Mouse (Mus musculus): ENCODE measurements at regions not wholly inside any gene's neighbourhood (a gene's known extent, or its start where the extent isn't known, plus 50 kb on each side); places are given as distances from the start of the nearest gene placed in this dataset.

DNA sequence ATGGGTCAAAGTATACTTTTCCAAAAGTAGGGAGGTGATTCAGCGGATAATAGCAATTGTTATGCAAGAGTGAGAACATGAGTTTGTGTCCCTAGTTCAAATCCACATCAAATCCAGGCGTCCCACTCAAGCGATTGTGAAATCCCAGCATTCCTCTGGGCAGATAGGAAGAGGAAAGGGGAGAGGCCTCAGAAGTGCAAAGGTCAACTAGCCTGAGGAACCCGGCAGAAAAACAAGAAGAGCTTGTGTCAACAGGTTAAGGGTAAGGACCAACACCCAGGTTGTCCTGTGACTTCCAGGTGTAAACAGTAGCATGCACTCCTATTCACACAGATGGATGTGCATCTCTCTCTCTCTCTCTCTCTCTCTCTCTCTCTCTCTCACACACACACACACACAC lies 127.5 kb downstream of the Rybp start:
- in situ Hi-C loops (cut with MboI; ENCODE audit: low sequenced_read_pairs in 2 of 2, unreplicated experiment in 2 of 2) = no loop called here
- peaks cover 2 to 38% of the 10 kb centered on the region in 2 experiments; a peak in 2 of 4 replicates for H3K4me1 ChIP-seq (ENCODE audit: control insufficient read depth in 2 of 2, insufficient read depth in 2 of 2, low read length in 2 of 2, poor library complexity in 1 of 2)
- no peak for DNase-seq (ENCODE audit: low read depth, low spot score)
- H3K36me3 ChIP-seq (ENCODE audit: control insufficient read depth, insufficient read depth, low read length, poor library complexity, severe bottlenecking) = no peaks in the 10 kb centered on the region
- no peak overlapping the region for H3K27ac ChIP-seq (ENCODE audit: insufficient read depth, low read depth, low read length, poor library complexity, severe bottlenecking)
- no peaks in the 10 kb centered on the region for H3K9me3 ChIP-seq (ENCODE audit: control insufficient read depth, insufficient read depth, low read depth, low read length)
- TF ChIP-seq ZNF384 (IDR thresholded peaks at IDR 0.05; ENCODE audit: low read depth, low read length) (no peak), CHD2 (IDR thresholded peaks at IDR 0.05; ENCODE audit: low read depth, low read length) (no peak)
- H3K9ac ChIP-seq (ENCODE audit: insufficient read depth, low read depth, low read length, poor library complexity, severe bottlenecking) = no peak overlapping the region
- H3K4me3 ChIP-seq (ENCODE audit: insufficient read depth in 1 of 2, low read depth in 1 of 2, low read length in 2 of 2, poor library complexity in 1 of 2, severe bottlenecking in 1 of 2) = no peak overlapping the region

GRCm38 (mm10) chr6:100159246-100159645 lies 128.0 kb downstream of the Rybp start:
- no peak for DNase-seq (ENCODE audit: low read depth, low spot score)
- no peak overlapping the region for H3K27ac ChIP-seq (ENCODE audit: insufficient read depth, low read depth, low read length, poor library complexity, severe bottlenecking)
- in situ Hi-C loops (cut with MboI; ENCODE audit: low sequenced_read_pairs in 2 of 2, unreplicated experiment in 2 of 2) = no loop called here
- H3K36me3 ChIP-seq (ENCODE audit: control insufficient read depth, insufficient read depth, low read length, poor library complexity, severe bottlenecking) = no peaks in the 10 kb centered on the region
- no peaks in the 10 kb centered on the region for H3K9me3 ChIP-seq (ENCODE audit: control insufficient read depth, insufficient read depth, low read depth, low read length)
- H3K4me1 ChIP-seq (ENCODE audit: control insufficient read depth in 2 of 2, insufficient read depth in 2 of 2, low read length in 2 of 2, poor library complexity in 1 of 2) = peaks cover 2 to 38% of the 10 kb centered on the region in 2 experiments; a peak in 2 of 4 replicates
- no peak for TF ChIP-seq HCFC1 (IDR thresholded peaks at IDR 0.05; ENCODE audit: borderline replicate concordance, insufficient read depth, low read length)
- TF ChIP-seq ZNF384 (IDR thresholded peaks at IDR 0.05; ENCODE audit: low read depth, low read length) = no peak
- TF ChIP-seq MAFK (IDR thresholded peaks at IDR 0.05; ENCODE audit: insufficient read depth, low read depth, low read length) = no peak
- TF ChIP-seq ZC3H11A (IDR thresholded peaks at IDR 0.05; ENCODE audit: borderline replicate concordance, low read depth, low read length) = no peak
- no peak for TF ChIP-seq CHD2 (IDR thresholded peaks at IDR 0.05; ENCODE audit: low read depth, low read length)
- H3K4me3 ChIP-seq (ENCODE audit: insufficient read depth in 1 of 2, low read depth in 1 of 2, low read length in 2 of 2, poor library complexity in 1 of 2, severe bottlenecking in 1 of 2) = no peak overlapping the region
- H3K9ac ChIP-seq (ENCODE audit: insufficient read depth, low read depth, low read length, poor library complexity, severe bottlenecking) = no peak overlapping the region

DNA sequence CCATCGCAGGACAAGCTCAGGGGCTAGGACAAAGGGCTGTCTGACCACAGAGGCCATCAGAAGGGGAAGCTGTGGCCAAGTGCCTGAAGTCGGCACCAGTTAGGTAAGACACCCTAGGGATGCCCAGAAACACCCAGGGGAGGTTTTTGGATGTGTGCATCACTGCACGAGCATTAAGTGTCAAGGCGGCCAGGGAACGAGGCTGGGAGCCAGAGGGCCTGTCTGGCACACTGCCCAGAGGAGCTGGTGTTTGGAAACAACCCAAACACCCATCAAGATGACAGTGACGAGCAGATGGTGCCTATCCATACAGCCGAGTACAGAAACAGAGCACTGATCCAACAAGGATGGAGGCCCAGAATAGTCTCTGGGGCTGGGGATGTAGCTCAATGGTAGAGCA lies 130.0 kb downstream of the Rybp start:
- Histone ChIP-seq H3K9ac (ENCODE audit: insufficient read depth, low read depth, low read length, poor library complexity, severe bottlenecking) (no peak overlapping the region), H3K4me1 (ENCODE audit: control insufficient read depth in 2 of 2, insufficient read depth in 2 of 2, low read length in 2 of 2, poor library complexity in 1 of 2) (peaks cover 2 to 22% of the 10 kb centered on the region in 2 experiments; a peak in 1 of 4 replicates), H3K4me3 (ENCODE audit: insufficient read depth in 1 of 2, low read depth in 1 of 2, low read length in 2 of 2, poor library complexity in 1 of 2, severe bottlenecking in 1 of 2) (no peak overlapping the region), H3K9me3 (ENCODE audit: control insufficient read depth, insufficient read depth, low read depth, low read length) (no peaks in the 10 kb centered on the region), H3K36me3 (ENCODE audit: control insufficient read depth, insufficient read depth, low read length, poor library complexity, severe bottlenecking) (no peaks in the 10 kb centered on the region), H3K27ac (ENCODE audit: insufficient read depth, low read depth, low read length, poor library complexity, severe bottlenecking) (no peak overlapping the region)
- no peak for DNase-seq (ENCODE audit: low read depth, low spot score)
- in situ Hi-C loops (cut with MboI; ENCODE audit: low sequenced_read_pairs in 2 of 2, unreplicated experiment in 2 of 2) = no loop called here
- no peak for TF ChIP-seq ZNF384 (IDR thresholded peaks at IDR 0.05; ENCODE audit: low read depth, low read length)
- no peak for TF ChIP-seq HCFC1 (IDR thresholded peaks at IDR 0.05; ENCODE audit: borderline replicate concordance, insufficient read depth, low read length)
- no peak for TF ChIP-seq CHD2 (IDR thresholded peaks at IDR 0.05; ENCODE audit: low read depth, low read length)
- no peak for TF ChIP-seq MAFK (IDR thresholded peaks at IDR 0.05; ENCODE audit: insufficient read depth, low read depth, low read length)
- no peak for TF ChIP-seq ZC3H11A (IDR thresholded peaks at IDR 0.05; ENCODE audit: borderline replicate concordance, low read depth, low read length)

GRCm38 (mm10) chr6:100156163-100156562 lies 131.1 kb downstream of the Rybp start:
- Histone ChIP-seq H3K36me3 (ENCODE audit: control insufficient read depth, insufficient read depth, low read length, poor library complexity, severe bottlenecking) (no peaks in the 10 kb centered on the region), H3K9me3 (ENCODE audit: control insufficient read depth, insufficient read depth, low read depth, low read length) (no peaks in the 10 kb centered on the region), H3K4me3 (ENCODE audit: insufficient read depth in 1 of 2, low read depth in 1 of 2, low read length in 2 of 2, poor library complexity in 1 of 2, severe bottlenecking in 1 of 2) (peak overlapping the region; percentile 32 to 41; a peak in 3 of 4 replicates), H3K27ac (ENCODE audit: insufficient read depth, low read depth, low read length, poor library complexity, severe bottlenecking) (no peak overlapping the region), H3K4me1 (ENCODE audit: control insufficient read depth in 2 of 2, insufficient read depth in 2 of 2, low read length in 2 of 2, poor library complexity in 1 of 2) (peaks cover 2 to 13% of the 10 kb centered on the region in 2 experiments; a peak in 1 of 4 replicates), H3K9ac (ENCODE audit: insufficient read depth, low read depth, low read length, poor library complexity, severe bottlenecking) (peak overlapping the region; percentile 59)
- TF ChIP-seq ZC3H11A (IDR thresholded peaks at IDR 0.05; ENCODE audit: borderline replicate concordance, low read depth, low read length) (no peak), CHD2 (IDR thresholded peaks at IDR 0.05; ENCODE audit: low read depth, low read length) (no peak), ZNF384 (IDR thresholded peaks at IDR 0.05; ENCODE audit: low read depth, low read length) (no peak), HCFC1 (IDR thresholded peaks at IDR 0.05; ENCODE audit: borderline replicate concordance, insufficient read depth, low read length) (no peak), MAFK (IDR thresholded peaks at IDR 0.05; ENCODE audit: insufficient read depth, low read depth, low read length) (no peak)
- no peak for DNase-seq (ENCODE audit: low read depth, low spot score)
- in situ Hi-C loops (cut with MboI; ENCODE audit: low sequenced_read_pairs in 2 of 2, unreplicated experiment in 2 of 2) = no loop called here

DNA sequence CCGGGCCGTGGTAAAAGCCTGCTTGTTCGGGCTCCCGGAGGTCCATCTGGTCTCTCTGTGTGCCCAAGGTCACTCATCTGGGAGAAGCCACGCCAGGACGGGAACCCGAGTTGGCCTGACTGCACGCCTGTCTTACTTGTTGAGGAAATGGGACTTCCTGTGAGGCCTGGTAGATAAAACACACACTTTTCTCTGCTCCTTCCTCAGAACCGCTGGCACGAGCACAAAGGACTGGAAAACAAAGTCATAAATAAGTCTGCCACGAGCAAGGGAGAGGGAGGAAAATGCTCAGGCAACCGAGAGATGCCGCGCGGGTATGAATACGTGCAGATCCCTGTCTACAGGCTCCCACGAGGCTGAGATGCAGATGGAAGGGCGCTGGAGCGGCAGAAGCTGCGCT lies 131.6 kb downstream of the Rybp start:
- H3K36me3 ChIP-seq (ENCODE audit: control insufficient read depth, insufficient read depth, low read length, poor library complexity, severe bottlenecking) = no peaks in the 10 kb centered on the region
- peaks cover 2 to 13% of the 10 kb centered on the region in 2 experiments; a peak in 1 of 4 replicates for H3K4me1 ChIP-seq (ENCODE audit: control insufficient read depth in 2 of 2, insufficient read depth in 2 of 2, low read length in 2 of 2, poor library complexity in 1 of 2)
- H3K4me3 ChIP-seq (ENCODE audit: insufficient read depth in 1 of 2, low read depth in 1 of 2, low read length in 2 of 2, poor library complexity in 1 of 2, severe bottlenecking in 1 of 2) = peak overlapping the region; percentile 32 to 41
- peak overlapping the region; percentile 59 for H3K9ac ChIP-seq (ENCODE audit: insufficient read depth, low read depth, low read length, poor library complexity, severe bottlenecking)
- in situ Hi-C loops (cut with MboI; ENCODE audit: low sequenced_read_pairs in 2 of 2, unreplicated experiment in 2 of 2) = no loop called here
- DNase-seq (ENCODE audit: low read depth, low spot score) = no peak
- H3K9me3 ChIP-seq (ENCODE audit: control insufficient read depth, insufficient read depth, low read depth, low read length) = no peaks in the 10 kb centered on the region
- TF ChIP-seq ZC3H11A (IDR thresholded peaks at IDR 0.05; ENCODE audit: borderline replicate concordance, low read depth, low read length) = no peak
- no peak for TF ChIP-seq CHD2 (IDR thresholded peaks at IDR 0.05; ENCODE audit: low read depth, low read length)
- no peak for TF ChIP-seq ZNF384 (IDR thresholded peaks at IDR 0.05; ENCODE audit: low read depth, low read length)
- no peak for TF ChIP-seq HCFC1 (IDR thresholded peaks at IDR 0.05; ENCODE audit: borderline replicate concordance, insufficient read depth, low read length)
- no peak for TF ChIP-seq MAFK (IDR thresholded peaks at IDR 0.05; ENCODE audit: insufficient read depth, low read depth, low read length)
- H3K27ac ChIP-seq (ENCODE audit: insufficient read depth, low read depth, low read length, poor library complexity, severe bottlenecking) = no peak overlapping the region
